Mouse (Mus musculus): Measurements from ENCODE around the gene Klhdc1.
A peak's percentile ranks its signal among the peaks of the same experiment; 100 is the strongest.

The Klhdc1 gene

GRCm38 (mm10) chr12:69296511-69297410, 55.8 kb downstream of the Klhdc1 start, which contains the start of gene Klhdc2:
Gene Klhdc2 (plus strand): TSS chr12:69296681.
- DNase-seq (ENCODE audit: low read depth) = peak; percentile 53

DNA sequence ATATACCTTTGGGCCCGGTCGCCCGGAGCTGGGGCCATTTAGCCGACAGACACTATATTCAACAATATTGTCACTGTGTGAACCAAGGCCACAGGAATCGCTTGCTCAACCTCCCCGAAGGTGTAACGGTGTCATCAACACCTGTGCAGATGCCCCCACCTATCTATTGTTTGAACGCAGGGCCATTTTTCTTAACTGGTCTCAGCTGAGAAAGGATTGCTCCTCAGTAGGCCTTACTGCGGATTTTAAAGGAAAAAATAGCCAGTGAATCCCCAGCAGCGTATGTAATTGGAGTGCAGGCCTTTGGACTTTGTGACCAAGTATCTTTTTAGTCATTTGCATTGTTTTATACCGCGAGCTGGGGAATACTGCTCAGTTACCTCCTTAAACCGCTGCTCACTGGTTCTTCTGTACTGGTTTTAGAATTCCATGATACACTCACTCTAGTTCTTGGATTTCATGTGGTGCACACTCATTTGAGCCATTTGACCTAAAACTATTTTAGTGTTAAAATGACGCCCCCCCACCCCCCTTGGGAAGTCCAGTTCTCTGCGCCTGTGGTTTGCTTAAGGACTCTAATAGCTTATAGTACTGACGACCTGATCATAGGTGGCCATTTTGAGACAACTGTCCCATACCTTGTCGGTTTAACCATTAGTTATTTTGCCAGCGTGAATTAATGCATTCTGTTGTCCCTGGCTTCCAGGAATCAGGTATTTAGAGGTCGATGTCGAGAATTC, 56.6 kb downstream of the Klhdc1 start:
- no peak for DNase-seq (ENCODE audit: low read depth)

DNA sequence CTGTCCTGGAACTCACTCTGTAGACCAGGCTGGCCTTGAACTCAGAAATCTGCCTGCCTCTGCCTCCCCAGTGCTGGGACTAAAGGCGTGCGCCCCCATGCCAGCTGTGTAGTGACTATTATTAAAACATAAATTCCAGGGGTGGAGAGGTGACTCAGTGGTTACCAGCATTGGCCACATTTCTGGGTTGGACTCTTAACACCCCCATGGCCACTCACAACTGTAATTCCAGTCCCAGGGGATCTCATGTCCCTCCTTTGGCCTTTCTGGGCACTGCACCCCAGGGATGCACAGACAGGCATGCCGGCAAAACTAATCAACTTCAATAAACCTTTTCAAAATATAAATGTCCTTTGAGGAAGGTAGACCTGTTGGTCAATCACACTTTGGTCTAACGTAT, 57.3 kb downstream of the Klhdc1 start:
- no peak for DNase-seq (ENCODE audit: low read depth)

GRCm38 (mm10) chr12:69299231-69299630, 58.3 kb downstream of the Klhdc1 start:
- no peak for DNase-seq (ENCODE audit: low read depth)

- DNase-seq (ENCODE audit: low read depth) = no peak
Observed at GRCm38 (mm10) chr12:69299831-69300230, 58.9 kb downstream of the Klhdc1 start.

DNA sequence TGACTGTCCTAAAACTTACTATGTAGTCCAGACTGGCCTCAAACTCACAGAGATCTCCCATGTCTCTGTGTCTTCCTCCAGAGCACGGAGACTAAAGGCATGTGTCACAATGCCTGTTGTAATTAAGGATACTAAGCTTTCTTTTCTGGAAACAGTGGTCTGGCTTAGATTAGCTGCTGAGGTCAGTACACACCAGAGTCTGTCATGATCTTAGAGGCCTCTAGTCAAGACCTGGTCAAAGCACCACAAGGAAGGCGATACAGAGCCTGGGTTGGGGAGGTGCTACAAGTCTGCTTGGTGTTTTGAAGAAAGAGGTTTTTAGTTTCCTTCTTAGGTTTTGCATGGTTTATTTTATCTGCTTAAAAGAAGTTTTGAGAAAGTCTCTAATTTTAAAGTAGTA, 59.4 kb downstream of the Klhdc1 start:
- DNase-seq (ENCODE audit: low read depth) = no peak

DNA sequence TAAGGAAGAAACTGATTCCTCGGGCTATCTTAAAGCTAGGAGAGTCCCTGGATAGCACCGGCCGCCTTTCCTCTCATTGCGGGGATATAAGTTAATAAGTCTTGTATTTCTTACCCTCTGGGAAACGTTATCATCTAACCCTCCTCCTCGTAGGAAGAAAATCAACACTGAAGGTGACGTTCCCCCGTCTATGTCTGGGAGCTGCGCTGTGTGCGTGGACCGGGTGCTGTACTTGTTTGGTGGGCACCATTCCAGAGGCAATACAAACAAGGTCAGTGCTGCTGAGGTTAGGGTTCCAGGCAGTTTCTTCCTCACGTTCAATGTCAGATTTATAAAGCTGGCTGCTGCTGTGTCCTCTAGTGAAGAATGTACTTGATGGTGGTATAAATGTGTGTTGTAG, 61.2 kb downstream of the Klhdc1 start:
- DNase-seq (ENCODE audit: low read depth) = no peak

- no peak for DNase-seq (ENCODE audit: low read depth)
Observed at GRCm38 (mm10) chr12:69304051-69304450, 63.1 kb downstream of the Klhdc1 start.

DNA sequence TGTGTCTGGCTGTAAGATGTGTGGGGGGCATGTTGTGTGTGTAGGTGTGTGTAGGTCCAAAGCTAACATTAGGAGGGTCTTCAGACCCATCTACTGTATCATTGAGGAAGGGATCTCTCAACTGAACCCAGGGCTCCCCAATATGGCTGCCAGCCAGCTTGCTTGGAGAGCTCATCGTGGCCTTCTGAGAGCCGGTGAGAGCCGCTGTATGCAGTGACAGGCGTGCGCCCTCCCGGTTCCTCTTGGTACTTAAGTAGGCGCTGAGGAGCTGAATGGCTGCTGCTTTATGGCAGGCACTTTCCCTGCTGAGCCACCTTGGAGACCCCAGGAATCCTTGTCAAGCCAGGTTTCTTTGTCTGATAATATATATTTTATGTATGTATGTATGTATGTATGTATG, 65.4 kb downstream of the Klhdc1 start:
- no peak for DNase-seq (ENCODE audit: low read depth)

DNA sequence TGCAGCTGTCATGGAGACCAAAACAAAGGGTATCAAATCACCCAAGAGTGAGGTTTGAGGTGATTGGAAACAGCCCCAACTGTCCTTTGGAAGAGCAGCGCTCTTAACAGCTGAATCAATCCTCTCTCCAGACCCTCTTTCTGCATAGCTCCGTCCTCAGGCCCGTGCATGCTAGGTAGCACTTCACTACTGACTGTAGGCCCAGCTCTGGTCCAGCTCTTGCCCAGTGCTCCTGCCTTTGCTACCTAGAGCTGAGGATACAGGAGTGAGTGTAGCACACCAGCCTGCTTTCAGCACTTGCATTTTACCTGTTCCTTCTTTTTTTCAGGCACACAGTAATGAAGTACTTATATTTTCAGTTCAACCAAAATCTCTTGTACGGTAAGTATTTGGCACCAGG, 68.7 kb downstream of the Klhdc1 start:
- no peak for DNase-seq (ENCODE audit: low read depth)

DNA sequence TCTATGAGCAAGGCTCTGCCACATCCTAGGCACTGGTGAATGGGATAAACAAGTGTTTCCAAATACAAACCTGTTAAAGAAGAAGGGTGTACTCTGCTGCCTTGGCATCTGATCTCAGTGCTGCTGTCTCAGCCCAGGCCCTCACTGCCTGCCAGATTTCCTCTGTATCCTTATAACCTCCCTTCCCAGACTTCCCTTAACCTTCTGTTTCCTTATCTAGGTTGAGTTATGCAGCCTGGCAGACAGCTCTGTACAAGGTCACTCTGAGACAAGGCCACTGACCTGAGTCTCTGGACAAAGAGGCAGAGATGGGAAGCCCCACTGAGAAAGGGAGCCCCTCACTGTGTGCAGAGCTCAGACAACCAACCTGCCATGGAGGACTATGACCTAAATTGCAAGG, 77.5 kb downstream of the Klhdc1 start:
- DNase-seq (ENCODE audit: low read depth) = no peak

DNA sequence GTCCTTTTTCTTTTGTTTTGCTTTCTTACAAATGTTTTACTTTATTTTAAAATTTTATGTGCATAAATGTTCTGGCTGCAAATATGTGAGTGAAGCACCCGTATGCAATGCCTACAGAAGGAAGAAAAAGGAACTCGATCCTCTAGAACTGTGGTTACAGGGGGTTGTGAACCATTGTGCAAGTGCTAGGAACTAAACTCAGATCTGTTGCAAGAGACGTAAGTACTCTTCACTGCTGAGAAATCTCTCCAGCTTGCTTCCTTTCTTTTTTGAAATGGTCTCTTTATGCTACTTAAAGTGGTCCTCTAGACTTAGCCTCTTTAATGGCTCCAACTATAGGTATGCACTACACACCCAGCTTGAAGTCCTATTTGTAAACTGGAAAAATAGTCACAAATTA, 90.2 kb downstream of the Klhdc1 start:
- peak; percentile 10 for DNase-seq (ENCODE audit: low read depth)

DNA sequence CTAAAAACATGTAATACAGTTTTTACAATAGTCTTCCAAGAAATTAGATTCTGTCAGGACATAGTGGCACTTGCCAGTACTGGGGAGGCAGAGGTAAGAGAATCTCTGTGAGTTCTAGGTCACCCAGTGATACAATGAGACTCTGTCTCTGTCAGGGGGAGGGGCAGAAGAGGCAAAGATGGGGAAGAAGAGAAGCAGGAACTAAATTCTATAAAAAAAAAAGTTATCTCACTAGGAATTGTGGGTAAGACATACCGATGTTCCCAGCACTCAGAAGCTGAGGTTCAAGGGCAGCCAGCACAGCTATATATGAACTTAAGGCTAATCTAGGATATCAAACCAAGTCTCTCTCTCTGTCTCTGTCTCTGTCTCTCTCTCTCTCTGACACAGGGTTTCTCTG, 91.2 kb downstream of the Klhdc1 start:
- DNase-seq (ENCODE audit: low read depth) = no peak

DNA sequence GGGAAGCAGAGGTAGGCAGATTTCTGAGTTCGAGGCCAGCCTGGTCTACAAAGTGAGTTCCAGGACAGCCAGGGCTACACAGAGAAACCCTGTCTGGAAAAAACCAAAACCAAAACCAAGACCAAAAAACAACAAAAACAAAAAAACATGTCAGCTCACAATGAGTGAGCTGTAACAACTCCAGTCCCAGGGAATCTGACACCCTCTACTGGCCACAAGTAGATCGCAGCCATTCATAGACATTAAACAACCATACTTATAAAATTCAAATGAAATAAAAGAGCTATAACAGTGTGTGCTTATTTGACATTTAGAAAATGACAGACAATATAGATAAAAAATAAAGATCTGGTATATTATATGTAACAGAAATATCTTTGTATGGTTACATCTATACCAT, 92.6 kb downstream of the Klhdc1 start:
- peak; percentile 36 for DNase-seq (ENCODE audit: low read depth)
